Mouse (Mus musculus): ENCODE data around the gene Fam184b. TPM values are rescaled to one million over a fixed set of nuclear protein-coding genes. Genes with fewer than 3 reads are reported as not detected.

The Fam184b gene
- total RNA-seq (2018; cell fraction: chromatin; rRNA removed), result not detected
- not detected for total RNA-seq (2018; cell fraction: cytosol; rRNA removed)
- total RNA-seq (2018; cell fraction: nucleus; rRNA removed), result not detected
- not detected in 3 replicates for polyA plus RNA-seq (2018)

- H3K4me3 ChIP-seq (ENCODE audit: inconsistent target), result no peak within 1 kb of the TSS
- no peaks in the 10 kb centered on the region for H3K36me3 ChIP-seq (ENCODE audit: inconsistent target)
- no peaks in the 10 kb centered on the region for H3K79me2 ChIP-seq (ENCODE audit: inconsistent target)
- 2% methylated on average over 48 of the region's 48 CpGs for WGBS (ENCODE audit: missing documents)
- H3K27ac ChIP-seq, result no peak within 1 kb of the TSS
Measured at GRCm38 (mm10) chr5:45638806-45639714, at the start of gene Fam184b. TSS of gene Fam184b (minus strand) at chr5:45639614.

GRCm38 (mm10) chr5:45689152-45689551 is 49.7 kb upstream of the Fam184b start:
- Histone ChIP-seq H3K27ac (no peak overlapping the region), H3K36me3 (ENCODE audit: inconsistent target) (no peaks in the 10 kb centered on the region), H3K79me2 (ENCODE audit: inconsistent target) (no peaks in the 10 kb centered on the region), H3K4me3 (ENCODE audit: inconsistent target) (no peak overlapping the region)
- 84% methylated on average over 4 of the region's 4 CpGs for WGBS (ENCODE audit: missing documents)

GRCm38 (mm10) chr5:45686223-45686622 is 46.8 kb upstream of the Fam184b start:
- Histone ChIP-seq H3K27ac (no peak overlapping the region), H3K79me2 (ENCODE audit: inconsistent target) (no peaks in the 10 kb centered on the region), H3K4me3 (ENCODE audit: inconsistent target) (no peak overlapping the region), H3K36me3 (ENCODE audit: inconsistent target) (no peaks in the 10 kb centered on the region)
- WGBS (ENCODE audit: missing documents), result 95% methylated on average over 3 of the region's 3 CpGs

GRCm38 (mm10) chr5:45685243-45685642 is 45.8 kb upstream of the Fam184b start:
- H3K36me3 ChIP-seq (ENCODE audit: inconsistent target), result no peaks in the 10 kb centered on the region
- no peaks in the 10 kb centered on the region for H3K79me2 ChIP-seq (ENCODE audit: inconsistent target)
- H3K27ac ChIP-seq, result no peak overlapping the region
- WGBS (ENCODE audit: missing documents), result 100% methylated on average over 2 of the region's 2 CpGs
- H3K4me3 ChIP-seq (ENCODE audit: inconsistent target), result no peak overlapping the region

GRCm38 (mm10) chr5:45683388-45683787 is 44.0 kb upstream of the Fam184b start:
- no peaks in the 10 kb centered on the region for H3K79me2 ChIP-seq (ENCODE audit: inconsistent target)
- no peak overlapping the region for H3K4me3 ChIP-seq (ENCODE audit: inconsistent target)
- no peaks in the 10 kb centered on the region for H3K36me3 ChIP-seq (ENCODE audit: inconsistent target)
- no peak overlapping the region for H3K27ac ChIP-seq
- 100% methylated on average over 1 of the region's 1 CpGs for WGBS (ENCODE audit: missing documents)

- Histone ChIP-seq H3K79me2 (ENCODE audit: inconsistent target) (no peaks in the 10 kb centered on the region), H3K4me3 (ENCODE audit: inconsistent target) (no peak overlapping the region), H3K27ac (no peak overlapping the region), H3K36me3 (ENCODE audit: inconsistent target) (no peaks in the 10 kb centered on the region)
Measured at GRCm38 (mm10) chr5:45679955-45680354, 40.5 kb upstream of the Fam184b start.

GRCm38 (mm10) chr5:45677639-45678038 is 38.2 kb upstream of the Fam184b start:
- H3K79me2 ChIP-seq (ENCODE audit: inconsistent target), result peaks cover 2% of the 10 kb centered on the region; the same call in 1 of the 2 replicates
- WGBS (ENCODE audit: missing documents), result 38% methylated on average over 4 of the region's 4 CpGs
- H3K4me3 ChIP-seq (ENCODE audit: inconsistent target), result no peak overlapping the region
- H3K27ac ChIP-seq, result no peak overlapping the region
- no peaks in the 10 kb centered on the region for H3K36me3 ChIP-seq (ENCODE audit: inconsistent target)

- no peak overlapping the region for H3K27ac ChIP-seq
- no peak overlapping the region for H3K4me3 ChIP-seq (ENCODE audit: inconsistent target)
- WGBS (ENCODE audit: missing documents), result 94% methylated on average over 1 of the region's 1 CpGs
- no peaks in the 10 kb centered on the region for H3K36me3 ChIP-seq (ENCODE audit: inconsistent target)
- peaks cover 21% of the 10 kb centered on the region for H3K79me2 ChIP-seq (ENCODE audit: inconsistent target)
Measured at GRCm38 (mm10) chr5:45675032-45675431, 35.6 kb upstream of the Fam184b start.

- H3K27ac ChIP-seq, result no peak overlapping the region
- H3K79me2 ChIP-seq (ENCODE audit: inconsistent target), result peaks cover 21% of the 10 kb centered on the region
- H3K4me3 ChIP-seq (ENCODE audit: inconsistent target), result peak overlapping the region; percentile 81
- H3K36me3 ChIP-seq (ENCODE audit: inconsistent target), result no peaks in the 10 kb centered on the region
- 67% methylated on average over 5 of the region's 5 CpGs for WGBS (ENCODE audit: missing documents)
Measured at GRCm38 (mm10) chr5:45670894-45671494, 31.6 kb upstream of the Fam184b start.

- Histone ChIP-seq H3K79me2 (ENCODE audit: inconsistent target) (peaks cover 21% of the 10 kb centered on the region), H3K36me3 (ENCODE audit: inconsistent target) (no peaks in the 10 kb centered on the region), H3K4me3 (ENCODE audit: inconsistent target) (peak overlapping the region; percentile 81), H3K27ac (peak overlapping the region; percentile 34)
- 0% methylated on average over 13 of the region's 13 CpGs for WGBS (ENCODE audit: missing documents)
Measured at GRCm38 (mm10) chr5:45670280-45670670, 30.9 kb upstream of the Fam184b start.

GRCm38 (mm10) chr5:45669598-45670279 is 30.3 kb upstream of the Fam184b start, which contains the start of gene Ncapg:
TSS of gene Ncapg (plus strand) at chr5:45669919.
- under 1% methylated on average over 66 of the region's 66 CpGs for WGBS (ENCODE audit: missing documents)
- no peaks in the 10 kb centered on the region for H3K36me3 ChIP-seq (ENCODE audit: inconsistent target)
- H3K27ac ChIP-seq, result peak within 1 kb of the TSS; percentile 34
- H3K4me3 ChIP-seq (ENCODE audit: inconsistent target), result peak within 1 kb of the TSS; percentile 81
- peaks cover 21% of the 10 kb centered on the region for H3K79me2 ChIP-seq (ENCODE audit: inconsistent target)

- WGBS (ENCODE audit: missing documents), result under 1% methylated on average over 20 of the region's 27 CpGs
- H3K27ac ChIP-seq, result peak overlapping the region; percentile 29
- H3K4me3 ChIP-seq (ENCODE audit: inconsistent target), result peak overlapping the region; percentile 81
- H3K79me2 ChIP-seq (ENCODE audit: inconsistent target), result peaks cover 21% of the 10 kb centered on the region
- no peaks in the 10 kb centered on the region for H3K36me3 ChIP-seq (ENCODE audit: inconsistent target)
Measured at GRCm38 (mm10) chr5:45669234-45669597, 29.8 kb upstream of the Fam184b start.

GRCm38 (mm10) chr5:45668831-45669230 is 29.4 kb upstream of the Fam184b start:
- peak overlapping the region; percentile 81 for H3K4me3 ChIP-seq (ENCODE audit: inconsistent target)
- WGBS (ENCODE audit: missing documents), result 3% methylated on average over 3 of the region's 3 CpGs
- H3K27ac ChIP-seq, result peak overlapping the region; percentile 29
- H3K36me3 ChIP-seq (ENCODE audit: inconsistent target), result no peaks in the 10 kb centered on the region
- peaks cover 21% of the 10 kb centered on the region for H3K79me2 ChIP-seq (ENCODE audit: inconsistent target)

GRCm38 (mm10) chr5:45668324-45668723 is 28.9 kb upstream of the Fam184b start:
- H3K36me3 ChIP-seq (ENCODE audit: inconsistent target), result no peaks in the 10 kb centered on the region
- peaks cover 21% of the 10 kb centered on the region for H3K79me2 ChIP-seq (ENCODE audit: inconsistent target)
- WGBS (ENCODE audit: missing documents), result 6% methylated on average over 3 of the region's 3 CpGs
- peak overlapping the region; percentile 81 for H3K4me3 ChIP-seq (ENCODE audit: inconsistent target)
- H3K27ac ChIP-seq, result no peak overlapping the region
